Mouse (Mus musculus) layer of hippocampus, adult 9-11 months (tissue): ENCODE measurements around the gene Casq1.
A peak's percentile ranks its signal among the peaks of the same experiment; 100 is the strongest.

ENCODE experiments used
- DNase-seq: peaks from one replicate; pipeline ENCODE4 v3.0.0; 2022

Gene Casq1

GRCm38 (mm10) chr1:172205741-172206087 lies 14.0 kb downstream of the Casq1 start:
- DNase-seq: no peak

DNA sequence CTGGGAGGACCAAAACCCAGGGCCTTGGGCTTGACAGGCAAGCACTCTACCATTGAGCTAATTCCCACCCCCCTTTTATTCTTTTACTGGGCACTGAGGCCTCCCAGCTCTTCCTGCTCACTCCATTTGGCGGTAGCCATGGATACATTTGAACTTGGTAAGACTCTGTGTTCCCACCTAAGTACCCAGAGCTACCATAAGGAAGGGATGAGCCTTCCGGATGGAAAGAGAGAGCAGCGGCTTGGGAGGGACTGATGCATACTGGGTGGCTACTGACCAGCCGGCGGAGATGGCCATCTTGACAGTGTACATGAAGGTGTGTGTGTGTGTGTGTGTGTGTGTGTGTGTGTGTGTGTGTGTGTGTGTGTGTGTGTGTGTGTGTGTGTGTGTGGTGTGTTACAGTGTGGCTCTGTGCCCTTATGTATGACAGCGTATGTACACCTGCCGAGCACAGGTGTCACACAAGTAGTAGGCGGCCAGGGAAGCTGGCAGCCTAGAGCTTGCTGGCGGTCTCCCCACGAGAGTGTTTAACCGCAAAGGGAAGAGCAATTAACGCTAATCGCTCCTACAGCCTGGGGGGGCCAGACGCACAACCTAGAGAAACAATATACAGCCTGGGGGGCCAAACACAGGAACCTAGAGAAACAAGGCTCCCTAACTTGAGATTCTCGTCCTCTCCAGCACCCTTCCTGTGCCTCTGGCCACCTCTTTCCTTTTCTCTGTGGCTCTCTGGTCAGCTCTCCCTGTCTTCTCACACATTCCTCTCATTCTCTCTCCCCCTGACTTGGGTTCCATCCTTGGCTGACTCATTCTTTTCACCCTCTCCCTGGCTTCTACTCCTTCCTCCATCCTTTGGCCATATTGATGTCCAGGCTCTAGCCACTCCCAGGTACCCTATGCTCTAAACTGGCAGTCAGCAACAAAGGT lies 14.6 kb downstream of the Casq1 start:
- no peak for DNase-seq

- DNase-seq: no peak
Measured at GRCm38 (mm10) chr1:172204033-172204813, 15.4 kb downstream of the Casq1 start.

DNA sequence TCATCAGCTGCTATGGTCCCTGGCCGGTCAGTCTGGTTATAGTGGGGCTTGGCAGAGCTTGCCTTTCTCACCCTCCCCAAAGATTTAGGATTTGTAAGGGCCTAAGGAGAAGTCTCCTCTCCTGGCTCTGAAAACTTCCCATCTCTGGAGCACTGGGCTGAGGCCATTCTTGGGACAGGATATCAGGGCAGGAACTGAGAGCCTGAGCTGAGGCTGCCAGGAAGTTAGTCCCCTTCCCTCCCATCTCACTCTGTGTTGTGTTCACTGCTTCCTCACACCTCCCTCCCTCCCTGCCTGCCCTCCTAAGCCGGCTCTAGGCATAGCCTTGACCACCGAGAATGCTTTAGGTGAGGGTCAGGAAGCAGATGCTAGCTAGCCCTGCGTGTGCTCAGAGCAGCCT lies 16.1 kb downstream of the Casq1 start:
- DNase-seq: no peak

GRCm38 (mm10) chr1:172202894-172203522 lies 16.7 kb downstream of the Casq1 start:
- no peak for DNase-seq

GRCm38 (mm10) chr1:172201967-172202880 lies 17.4 kb downstream of the Casq1 start:
- DNase-seq: no peak

GRCm38 (mm10) chr1:172200871-172201447 lies 18.7 kb downstream of the Casq1 start:
- DNase-seq: peak; percentile 81

DNA sequence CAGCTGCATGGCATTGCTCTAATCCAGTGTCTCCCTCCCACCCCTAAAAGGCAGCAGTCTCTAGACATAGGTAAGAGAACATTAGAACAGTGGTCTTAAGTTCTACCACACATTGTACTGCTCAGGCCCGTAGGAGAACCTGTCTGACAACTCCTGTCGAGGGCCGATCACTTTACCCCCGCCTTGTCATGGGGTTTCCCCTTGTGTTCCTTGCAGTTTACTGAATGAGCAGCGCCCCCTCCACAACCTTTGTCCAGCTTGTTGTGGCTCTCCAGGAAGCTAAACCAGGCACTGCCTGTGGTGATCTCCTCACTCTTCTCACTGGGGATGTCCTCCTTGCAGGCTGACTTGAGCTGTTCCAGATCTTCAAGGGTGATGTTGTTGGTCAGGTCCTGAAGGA lies 19.5 kb downstream of the Casq1 start:
- DNase-seq: no peak

GRCm38 (mm10) chr1:172198996-172199395 lies 20.7 kb downstream of the Casq1 start:
- DNase-seq: no peak

DNA sequence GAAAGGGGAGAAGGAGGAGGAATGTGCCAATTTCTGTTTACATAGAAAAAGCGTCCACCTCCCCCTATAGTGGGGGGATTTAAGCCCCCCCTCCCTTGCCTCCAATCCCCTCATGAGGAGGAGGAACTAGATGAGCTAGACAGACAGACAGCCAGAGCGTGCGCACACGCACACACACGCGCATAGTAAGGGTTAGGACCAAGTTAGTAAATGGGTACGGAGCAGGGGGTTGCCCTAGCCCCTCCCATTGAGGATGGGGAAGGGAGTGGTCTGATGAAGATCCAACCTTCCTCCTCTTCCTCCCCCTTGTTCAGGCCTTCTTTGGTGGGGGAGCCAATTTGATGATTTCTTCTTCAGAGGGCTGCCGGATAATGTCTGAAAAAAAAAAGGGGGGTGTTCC lies 21.4 kb downstream of the Casq1 start:
- no peak for DNase-seq

DNA sequence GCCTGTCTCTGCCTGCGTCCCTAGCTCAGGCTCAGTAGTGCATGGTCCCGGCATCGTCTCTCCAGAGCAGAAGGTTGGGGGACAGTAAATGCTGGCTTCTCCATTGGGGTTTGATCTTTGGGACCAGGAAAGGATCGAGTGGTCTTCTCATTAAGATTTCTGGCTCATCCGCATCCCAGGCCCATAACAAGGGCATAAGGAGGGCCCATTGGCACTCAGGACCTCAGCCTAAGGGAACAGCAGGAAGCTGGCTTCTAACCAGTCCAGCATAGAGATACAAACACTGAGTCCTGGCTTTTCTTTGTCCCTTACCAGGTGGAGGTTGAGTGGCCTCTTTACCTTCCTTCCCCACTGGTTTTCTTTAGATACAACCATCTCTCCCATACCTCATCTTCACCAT lies 21.8 kb downstream of the Casq1 start:
- no peak for DNase-seq

GRCm38 (mm10) chr1:172197146-172197545 lies 22.5 kb downstream of the Casq1 start:
- DNase-seq: no peak

DNA sequence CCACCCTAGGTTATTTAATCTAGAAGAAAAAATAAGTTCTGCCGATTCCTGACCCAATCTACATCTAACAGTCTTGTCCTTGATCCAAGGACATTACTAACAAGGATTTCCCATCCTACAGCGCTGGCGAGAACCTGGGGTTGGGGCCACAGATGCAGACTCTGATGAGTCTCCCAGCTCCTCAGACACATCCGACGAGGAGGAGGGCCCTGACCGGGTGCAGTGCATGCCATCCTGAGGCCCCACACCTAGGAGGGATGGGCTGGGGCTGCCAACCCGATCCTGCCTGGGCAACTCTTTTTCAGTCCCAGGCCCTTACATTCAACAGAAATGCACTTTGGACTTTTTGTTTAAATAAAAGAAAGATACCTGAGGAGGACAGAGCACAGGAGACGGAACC lies 25.2 kb downstream of the Casq1 start:
- DNase-seq: no peak

DNA sequence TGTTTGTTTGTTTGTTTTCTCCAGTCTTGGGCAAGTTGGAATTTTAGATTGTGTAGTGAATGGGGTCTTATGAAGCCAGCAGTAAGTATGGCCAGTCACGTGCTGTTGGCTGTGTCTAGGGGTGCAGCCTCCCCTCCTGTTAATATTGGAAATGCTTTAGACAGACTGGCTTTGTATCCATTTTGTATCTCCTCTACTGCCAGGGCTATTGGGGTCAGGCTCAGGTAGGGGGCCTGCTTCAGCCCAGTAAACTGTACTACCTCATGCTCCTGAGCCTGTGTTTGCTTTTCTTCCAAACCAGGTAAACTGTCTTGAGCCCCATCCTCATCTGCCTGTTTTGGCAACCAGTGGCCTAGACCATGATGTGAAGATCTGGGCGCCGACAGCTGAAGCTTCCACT lies 27.5 kb downstream of the Casq1 start:
- no peak for DNase-seq

- DNase-seq: no peak
Measured at GRCm38 (mm10) chr1:172191578-172191977, 28.1 kb downstream of the Casq1 start.

- DNase-seq: no peak
Measured at GRCm38 (mm10) chr1:172188891-172189290, 30.8 kb downstream of the Casq1 start.

- no peak for DNase-seq
Measured at GRCm38 (mm10) chr1:172186401-172187289, 33.0 kb downstream of the Casq1 start.

- DNase-seq: no peak
Measured at GRCm38 (mm10) chr1:172183915-172184314, 35.8 kb downstream of the Casq1 start.

- DNase-seq: no peak
Measured at GRCm38 (mm10) chr1:172183056-172183455, 36.6 kb downstream of the Casq1 start.

- DNase-seq: no peak
Measured at GRCm38 (mm10) chr1:172181777-172182176, 37.9 kb downstream of the Casq1 start.

DNA sequence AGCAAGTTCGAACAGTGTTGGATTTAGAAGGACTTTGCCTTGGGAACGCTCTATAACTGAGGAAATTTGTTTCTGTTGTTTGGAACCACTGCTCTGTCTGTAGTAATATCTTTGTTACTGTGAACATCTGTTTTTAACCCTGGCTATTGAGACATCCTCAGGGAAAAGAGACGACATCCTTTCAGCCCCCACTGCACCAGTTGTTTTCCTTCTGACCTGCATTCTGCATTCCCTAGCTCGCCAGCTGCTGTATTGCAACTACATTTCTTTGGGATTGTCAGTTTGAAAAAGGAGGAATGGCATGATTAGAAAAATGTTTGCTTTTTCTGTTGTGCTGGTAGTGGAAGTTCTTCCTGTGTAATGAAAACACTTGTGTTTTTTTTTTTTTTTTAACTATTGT lies 38.8 kb downstream of the Casq1 start:
- DNase-seq: no peak
